Mouse (Mus musculus) forebrain, embryonic 10.5 days (tissue): ENCODE results near the gene Ceacam13. TPM values are rescaled to one million over a fixed set of nuclear protein-coding genes. Genes with fewer than 3 reads are reported as not detected.
"Not testable (repeated sequence)": the region's sequence is repeated elsewhere in the genome, so short reads cannot be mapped to it uniquely, and the experiment has no call there.

ENCODE experiments used
- DNase-seq: peaks from one replicate; pipeline ENCODE4 v3.0.0-alpha.2; 2017; ENCODE audit warnings: low spot score; ENCODE audit errors: extremely low spot score
- H3K27ac ChIP-seq: fragments of 300-500 bp; sonication (generic); 2 replicates; pipeline ENCODE4 v1.5.1; 2016; ENCODE audit warnings: mild to moderate bottlenecking
- H3K27me3 ChIP-seq: fragments of 300-500 bp; sonication (generic); 2 replicates; pipeline ENCODE4 v1.6.1; 2016; ENCODE audit warnings: mild to moderate bottlenecking; ENCODE audit not compliant: poor library complexity, severe bottlenecking
- H3K36me3 ChIP-seq: fragments of 300-500 bp; sonication (generic); replicated peaks from 2 replicates; pipeline ENCODE4 v1.6.1; 2016; ENCODE audit warnings: mild to moderate bottlenecking, moderate library complexity
- H3K4me1 ChIP-seq: fragments of 300-500 bp; sonication (generic); 2 replicates; pipeline ENCODE4 v1.6.1; 2016
- H3K4me3 ChIP-seq: fragments of 300-500 bp; sonication (generic); 2 replicates; pipeline ENCODE4 v1.5.1; 2016; ENCODE audit warnings: mild to moderate bottlenecking, moderate library complexity
- H3K9me3 ChIP-seq: fragments of 300-500 bp; sonication (generic); 2 replicates; pipeline ENCODE4 v1.6.1; 2016; ENCODE audit warnings: mild to moderate bottlenecking, moderate library complexity
- WGBS: fragments of 180-500 bp; shearing (Covaris S2); methylation state at CpG from one replicate; pipeline ENCODE4 v1.1.7; 2016; 5-methylcytosine and 5-hydroxymethylcytosine counted together
- microRNA-seq: library from miRNA; unstranded; fragments of <30 nt; microRNA quantifications from one replicate; pipeline ENCODE4, GENCODE M21; 2017
- polyA plus RNA-seq: library from polyadenylated mRNA; unstranded; fragments of >200 nt; fragmentation: Nextera tagmentation; extraction: Ambion mirVana; gene quantifications from 2 replicates; pipeline ENCODE4 v1.2.1, GENCODE M21; 2016

Ceacam13 gene
- polyA plus RNA-seq = not detected in 2 replicates

DNA sequence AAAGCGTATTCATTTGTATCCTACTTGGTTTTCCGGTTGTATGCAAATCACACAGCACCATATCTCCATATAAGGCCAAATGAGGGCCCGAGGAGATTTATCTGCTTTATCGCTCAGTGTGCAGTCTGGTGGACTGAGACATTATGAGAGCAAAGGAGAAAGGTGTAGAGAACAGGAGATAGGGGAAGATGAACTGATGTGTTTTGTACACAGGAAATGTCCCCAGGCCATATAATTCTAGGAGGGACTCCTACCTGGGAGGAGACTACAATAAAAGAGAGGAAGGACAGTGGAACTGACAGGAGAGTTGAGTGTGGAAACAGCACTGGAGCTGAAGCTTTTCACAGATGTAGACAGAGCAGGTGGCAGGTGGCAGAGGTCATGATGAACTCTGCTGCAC, at the start of gene Ceacam13:
Gene Ceacam13, plus strand, starts transcription at position 301 of the 400 bp plus-strand sequence.
- H3K36me3 ChIP-seq = no peaks in the 10 kb centered on the region
- no peak for DNase-seq
- H3K4me1 ChIP-seq = no peaks in the 10 kb centered on the region
- 86% methylated on average over 4 of the region's 4 CpGs for WGBS
- H3K9me3 ChIP-seq = peaks cover 67% of the 10 kb centered on the region
- no peak within 1 kb of the TSS for H3K4me3 ChIP-seq
- no peaks in the 10 kb centered on the region for H3K27me3 ChIP-seq
- H3K27ac ChIP-seq = no peak within 1 kb of the TSS

DNA sequence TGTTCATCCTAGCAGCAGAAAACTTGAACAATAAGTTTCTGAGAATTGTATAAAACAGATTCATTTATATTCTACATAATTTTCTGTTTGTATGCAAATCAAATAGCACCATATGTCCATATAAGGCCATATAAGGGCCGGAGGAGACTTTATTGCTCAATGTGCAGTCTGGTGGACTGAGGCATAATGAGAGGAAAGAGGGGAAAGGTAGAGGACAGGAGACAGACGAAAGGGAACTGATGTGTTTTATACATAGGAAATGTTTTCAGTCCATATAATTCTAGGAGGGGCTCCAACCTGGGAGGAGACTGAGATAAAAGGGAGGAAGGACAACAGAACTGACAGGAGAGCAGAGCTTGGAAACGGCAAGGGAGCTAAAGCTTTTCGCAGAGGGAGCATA, 37.9 kb upstream of the Ceacam13 start, which contains the start of gene Ceacam11:
Gene Ceacam11, plus strand, starts transcription at position 301 of the 400 bp plus-strand sequence.
- H3K9me3 ChIP-seq = peaks cover 78% of the 10 kb centered on the region
- H3K27ac ChIP-seq = no peak within 1 kb of the TSS
- no peaks in the 10 kb centered on the region for H3K36me3 ChIP-seq
- no peak within 1 kb of the TSS for H3K4me3 ChIP-seq
- no peak for DNase-seq
- H3K27me3 ChIP-seq = no peaks in the 10 kb centered on the region
- H3K4me1 ChIP-seq = no peaks in the 10 kb centered on the region
- 80% methylated on average over 4 of the region's 4 CpGs for WGBS

DNA sequence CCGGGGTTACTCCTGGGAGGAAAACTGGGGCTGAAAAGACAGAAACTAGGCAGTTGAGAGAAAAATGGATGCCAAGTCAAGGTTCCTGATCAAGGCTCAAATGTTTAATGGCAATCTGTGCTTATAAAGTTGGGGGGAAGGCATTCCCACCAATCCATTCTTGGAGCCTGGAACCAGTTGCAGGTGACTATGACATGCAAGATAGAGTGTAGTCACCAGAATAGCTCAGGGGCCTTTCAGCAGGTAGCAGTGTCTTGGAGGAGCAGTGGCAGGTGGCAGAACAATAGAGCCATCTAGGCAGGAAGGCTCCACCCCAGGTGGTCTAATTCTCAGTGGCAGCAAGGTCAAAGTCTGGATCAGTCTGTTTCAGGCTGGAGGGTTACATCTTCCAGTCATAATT, 8.6 kb upstream of the Ceacam13 start:
- not testable (repeated sequence) for H3K27ac ChIP-seq, H3K4me1 ChIP-seq, DNase-seq, H3K4me3 ChIP-seq, H3K27me3 ChIP-seq, H3K36me3 ChIP-seq
- 100% methylated on average over 1 of the region's 1 CpGs for WGBS
- H3K9me3 ChIP-seq = peaks cover 38% of the 10 kb centered on the region; the same call in 1 of the 2 replicates

DNA sequence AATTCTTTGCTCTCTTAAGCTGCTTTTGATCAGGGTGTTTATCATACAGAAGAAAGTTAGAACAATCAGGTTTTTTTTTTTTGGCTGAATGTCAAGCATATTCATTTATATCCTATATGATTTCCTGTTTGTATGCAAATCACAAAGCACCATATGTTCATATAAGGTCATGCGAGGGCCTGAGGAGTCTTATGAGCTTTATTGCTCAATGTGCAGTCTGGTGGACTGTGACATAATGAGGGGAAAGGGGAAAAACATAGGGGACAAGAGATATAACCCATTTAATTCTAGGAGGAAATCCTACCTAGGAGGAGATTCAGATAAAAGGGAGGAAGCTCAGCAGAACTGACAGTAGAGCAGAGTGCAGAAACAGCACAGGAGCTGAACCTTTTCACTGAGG, 55.9 kb downstream of the Ceacam13 start, which contains the start of gene Ceacam12:
Gene Ceacam12, plus strand, starts transcription at position 301 of the 400 bp plus-strand sequence.
- no peak within 1 kb of the TSS for H3K27ac ChIP-seq
- H3K4me1 ChIP-seq = no peaks in the 10 kb centered on the region
- H3K36me3 ChIP-seq = no peaks in the 10 kb centered on the region
- no peak within 1 kb of the TSS for H3K4me3 ChIP-seq
- peaks cover 90% of the 10 kb centered on the region for H3K9me3 ChIP-seq
- no peaks in the 10 kb centered on the region for H3K27me3 ChIP-seq
- no peak for DNase-seq
- WGBS = 81% methylated on average over 1 of the region's 1 CpGs

Small RNA genes within 50 kb of the gene (microRNA-seq; reads per million reads assigned to microRNA genes)
- gene Gm22414 = not detected

Other genes starting within 250 kb of the Ceacam13 start
- gene Ceacam14, start 197.3 kb upstream of the Ceacam13 start, polyA plus RNA-seq = not detected in 2 replicates
- not detected in 2 replicates for gene Gm5155, start 138.1 kb upstream of the Ceacam13 start, polyA plus RNA-seq
- gene Ceacam11, start 37.8 kb upstream of the Ceacam13 start, polyA plus RNA-seq = not detected in 2 replicates
- gene Ceacam12, start 56.0 kb downstream of the Ceacam13 start, polyA plus RNA-seq = not detected in 2 replicates
- not detected in 2 replicates for gene Igfl3, start 166.6 kb downstream of the Ceacam13 start, polyA plus RNA-seq
- gene Mill1, start 235.5 kb downstream of the Ceacam13 start, polyA plus RNA-seq = not detected in 2 replicates